Mouse (Mus musculus) C2C12 (cell line): ENCODE results near the gene Dhx37.

ENCODE experiments used
- CEBPB ChIP-seq: IDR thresholded peaks from one replicate; pipeline ENCODE4 v1.6.1; 2011; ENCODE audit warnings: low read depth, mild to moderate bottlenecking, control low read depth, moderate library complexity
- CTCF ChIP-seq: IDR thresholded peaks from one replicate; pipeline ENCODE4 v1.5.1; 2011; ENCODE audit not compliant: control insufficient read depth, insufficient read depth, insufficient read length
- FOSL1 ChIP-seq: IDR thresholded peaks from one replicate; pipeline ENCODE4 v1.8.0; 2011; ENCODE audit warnings: mild to moderate bottlenecking, low read length; ENCODE audit not compliant: poor library complexity, insufficient read depth, severe bottlenecking
- MAX ChIP-seq: IDR thresholded peaks from one replicate; pipeline ENCODE4 v1.6.1; 2011; ENCODE audit warnings: mild to moderate bottlenecking, control low read depth
- MYOD1 ChIP-seq: IDR thresholded peaks from one replicate; pipeline ENCODE4 v1.6.1; 2011; ENCODE audit warnings: low read depth; ENCODE audit not compliant: control insufficient read depth, insufficient read length
- MYOG ChIP-seq: IDR thresholded peaks from one replicate; pipeline ENCODE4 v1.6.1; 2011; ENCODE audit not compliant: control insufficient read depth, insufficient read length; ENCODE audit errors: extremely low read depth
- USF1 ChIP-seq: IDR thresholded peaks from one replicate; pipeline ENCODE4 v1.6.1; 2011; ENCODE audit warnings: low read depth, mild to moderate bottlenecking, control low read depth, moderate library complexity

- no peak for TF ChIP-seq CTCF
- no peak for TF ChIP-seq USF1
- no peak for TF ChIP-seq FOSL1
- TF ChIP-seq MYOG = no peak
- TF ChIP-seq MYOD1 = no peak
- TF ChIP-seq MAX = no peak
- no peak for TF ChIP-seq CEBPB
Observed at GRCm38 (mm10) chr5:125384512-125385214, 49.3 kb downstream of the Dhx37 start.
